Mouse (Mus musculus) MEL (cell line): ENCODE data around the gene Col13a1. TPM values are rescaled to one million over a fixed set of nuclear protein-coding genes. Genes with fewer than 3 reads are reported as not detected.

Experiments
- DNase-seq: peaks from one replicate; pipeline ENCODE4 v3.0.0; 2011; ENCODE audit warnings: low read depth, low spot score
- H3K27ac ChIP-seq: 2 replicates; pipeline ENCODE4 v1.5.1; 2012; ENCODE audit warnings: low read depth, mild to moderate bottlenecking, control low read depth, low read length, moderate library complexity; ENCODE audit not compliant: control insufficient read depth
- H3K27me3 ChIP-seq, 2 experiments: fragments of 150-350 bp in 1 of 2; sonication (generic) in 1 of 2; 2 replicates each; pipeline ENCODE4 v1.6.1; 2012; ENCODE audit warnings: low read length in 2 of 2, mild to moderate bottlenecking in 2 of 2, improper control_type of control experiment in 1 of 2, moderate library complexity in 1 of 2; ENCODE audit not compliant: insufficient read depth in 2 of 2, control insufficient read depth in 1 of 2
- H3K36me3 ChIP-seq, 2 experiments: 2 replicates each; pipeline ENCODE4 v1.6.1; 2012 to 2014; ENCODE audit warnings: low read length in 2 of 2, improper control_type of control experiment in 1 of 2, inconsistent platforms in 1 of 2, mild to moderate bottlenecking in 1 of 2; ENCODE audit not compliant: insufficient read depth in 2 of 2, control insufficient read depth in 1 of 2
- H3K4me1 ChIP-seq, 2 experiments: fragments of 150-350 bp in 1 of 2; sonication (generic) in 1 of 2; 2 replicates each; pipeline ENCODE4 v1.6.1; 2012; ENCODE audit warnings: low read length in 2 of 2, improper control_type of control experiment in 1 of 2, mild to moderate bottlenecking in 1 of 2; ENCODE audit not compliant: insufficient read depth in 2 of 2, control insufficient read depth in 1 of 2
- H3K4me3 ChIP-seq, 2 experiments: fragments of 150-350 bp in 1 of 2; sonication (generic) in 1 of 2; 2 replicates each; pipeline ENCODE4 v1.5.1; 2012; ENCODE audit warnings: low read depth in 2 of 2, low read length in 2 of 2, mild to moderate bottlenecking in 2 of 2, moderate library complexity in 2 of 2, control low read depth in 1 of 2, improper control_type of control experiment in 1 of 2; ENCODE audit not compliant: control insufficient read depth in 1 of 2, insufficient read depth in 1 of 2
- H3K79me2 ChIP-seq: 2 replicates; pipeline ENCODE4 v1.6.1; 2012; ENCODE audit warnings: mild to moderate bottlenecking, low read length, moderate library complexity; ENCODE audit not compliant: control insufficient read depth, poor library complexity, insufficient read depth
- H3K9ac ChIP-seq: 2 replicates; pipeline ENCODE4 v1.6.1; 2012; ENCODE audit warnings: low read depth, mild to moderate bottlenecking, control low read depth, low read length, moderate library complexity; ENCODE audit not compliant: control insufficient read depth, poor library complexity, severe bottlenecking
- H3K9me3 ChIP-seq: fragments of 150-350 bp; sonication (generic); replicated peaks from 2 replicates; pipeline ENCODE4 v1.6.1; 2012; ENCODE audit warnings: mild to moderate bottlenecking, low read length, improper control_type of control experiment, moderate library complexity; ENCODE audit not compliant: insufficient read depth
- CHD1 ChIP-seq: IDR thresholded peaks from 2 replicates; pipeline ENCODE4 v1.6.1; 2012; ENCODE audit warnings: low read depth, mild to moderate bottlenecking, inconsistent platforms, low read length, improper control_type of control experiment
- CHD2 ChIP-seq: IDR thresholded peaks from 2 replicates; pipeline ENCODE4 v1.6.1; 2011; ENCODE audit warnings: low read length, improper control_type of control experiment
- CTCF ChIP-seq, 3 experiments: IDR thresholded peaks in 2 of 3; conservative IDR thresholded peaks in 1 of 3; 2 replicates each; pipeline ENCODE4 v1.5.1; 2011 to 2012; ENCODE audit warnings: low read length in 3 of 3, low read depth in 2 of 3, mild to moderate bottlenecking in 2 of 3, improper control_type of control experiment in 1 of 3, inconsistent platforms in 1 of 3, mixed read lengths in 1 of 3, moderate library complexity in 1 of 3; ENCODE audit not compliant: control insufficient read depth in 1 of 3, insufficient read depth in 1 of 3, poor library complexity in 1 of 3, severe bottlenecking in 1 of 3
- ELF1 ChIP-seq: IDR thresholded peaks from 2 replicates; pipeline ENCODE4 v1.6.1; 2014; ENCODE audit warnings: low read depth, mild to moderate bottlenecking, inconsistent platforms, low read length, improper control_type of control experiment, moderate library complexity
- EP300 ChIP-seq, 2 experiments: IDR thresholded peaks; 2 replicates each; pipeline ENCODE4 v1.6.1; 2011; ENCODE audit warnings: improper control_type of control experiment in 2 of 2, low read length in 2 of 2, low read depth in 1 of 2, mild to moderate bottlenecking in 1 of 2
- ETS1 ChIP-seq: IDR thresholded peaks from 2 replicates; pipeline ENCODE4 v1.6.1; 2012; ENCODE audit warnings: low read depth, mild to moderate bottlenecking, inconsistent platforms, low read length, improper control_type of control experiment, moderate library complexity
- HCFC1 ChIP-seq: IDR thresholded peaks from 2 replicates; pipeline ENCODE4 v1.6.1; 2012; ENCODE audit warnings: low read depth, mild to moderate bottlenecking, inconsistent platforms, low read length, improper control_type of control experiment, moderate library complexity
- MAFK ChIP-seq: IDR thresholded peaks from 2 replicates; pipeline ENCODE4 v1.6.1; 2011; ENCODE audit warnings: low read depth, mild to moderate bottlenecking, low read length, improper control_type of control experiment, borderline replicate concordance
- MAX ChIP-seq: IDR thresholded peaks from 2 replicates; pipeline ENCODE4 v1.6.1; 2011; ENCODE audit warnings: low read length, improper control_type of control experiment
- MAZ ChIP-seq: IDR thresholded peaks from 2 replicates; pipeline ENCODE4 v1.6.1; 2012; ENCODE audit warnings: low read depth, mild to moderate bottlenecking, inconsistent platforms, low read length, improper control_type of control experiment
- MXI1 ChIP-seq: IDR thresholded peaks from 2 replicates; pipeline ENCODE4 v1.6.1; 2011; ENCODE audit warnings: mild to moderate bottlenecking, low read depth, low read length, improper control_type of control experiment
- MYB ChIP-seq: IDR thresholded peaks from 2 replicates; pipeline ENCODE4 v1.6.1; 2011; ENCODE audit warnings: mild to moderate bottlenecking, low read depth, low read length, improper control_type of control experiment
- MYC ChIP-seq: IDR thresholded peaks from 2 replicates; pipeline ENCODE4 v1.6.1; 2011; ENCODE audit warnings: low read depth, mild to moderate bottlenecking, low read length, improper control_type of control experiment, moderate library complexity
- NELFE ChIP-seq: IDR thresholded peaks from 2 replicates; pipeline ENCODE4 v1.6.1; 2011; ENCODE audit warnings: low read depth, low read length, improper control_type of control experiment
- NRF1 ChIP-seq: IDR thresholded peaks from 2 replicates; pipeline ENCODE4 v1.6.1; 2014; ENCODE audit warnings: low read depth, mild to moderate bottlenecking, inconsistent platforms, low read length, improper control_type of control experiment, moderate library complexity; ENCODE audit not compliant: poor library complexity, insufficient read depth, severe bottlenecking
- POLR2A ChIP-seq, 2 experiments: IDR thresholded peaks; 2 replicates each; pipeline ENCODE4 v1.6.1; 2011 to 2012; ENCODE audit warnings: low read length in 2 of 2, mild to moderate bottlenecking in 2 of 2, control low read depth in 1 of 2, improper control_type of control experiment in 1 of 2, low read depth in 1 of 2, moderate library complexity in 1 of 2; ENCODE audit not compliant: control insufficient read depth in 1 of 2, insufficient read depth in 1 of 2, poor library complexity in 1 of 2
- POLR2AphosphoS5 ChIP-seq: IDR thresholded peaks from 2 replicates; pipeline ENCODE4 v1.6.1; 2012; ENCODE audit warnings: low read depth, borderline replicate concordance, mild to moderate bottlenecking, inconsistent platforms, low read length, moderate library complexity, mixed read lengths
- RAD21 ChIP-seq: IDR thresholded peaks from 2 replicates; pipeline ENCODE4 v1.6.1; 2011; ENCODE audit warnings: mild to moderate bottlenecking, low read depth, low read length, improper control_type of control experiment
- RCOR1 ChIP-seq: IDR thresholded peaks from 2 replicates; pipeline ENCODE4 v1.6.1; 2012; ENCODE audit warnings: low read depth, mild to moderate bottlenecking, inconsistent platforms, low read length, improper control_type of control experiment
- SMC3 ChIP-seq: IDR thresholded peaks from 2 replicates; pipeline ENCODE4 v1.6.1; 2011; ENCODE audit warnings: low read depth, low read length, improper control_type of control experiment
- TAL1 ChIP-seq: IDR thresholded peaks from 2 replicates; pipeline ENCODE4 v1.6.1; 2012; ENCODE audit warnings: mild to moderate bottlenecking, inconsistent platforms, low read length, moderate library complexity, mixed read lengths
- TBP ChIP-seq: IDR thresholded peaks from 2 replicates; pipeline ENCODE4 v1.8.0; 2011; ENCODE audit warnings: low read depth, low read length, improper control_type of control experiment
- TCF12 ChIP-seq: IDR thresholded peaks from 2 replicates; pipeline ENCODE4 v1.6.1; 2014; ENCODE audit warnings: low read depth, mild to moderate bottlenecking, inconsistent platforms, low read length, improper control_type of control experiment, moderate library complexity
- USF1 ChIP-seq: IDR thresholded peaks from 2 replicates; pipeline ENCODE4 v1.6.1; 2014; ENCODE audit warnings: low read depth, mild to moderate bottlenecking, inconsistent platforms, low read length, improper control_type of control experiment, moderate library complexity
- USF2 ChIP-seq, 2 experiments: IDR thresholded peaks; 2 replicates each; pipeline ENCODE4 v1.6.1; 2011 to 2012; ENCODE audit warnings: improper control_type of control experiment in 2 of 2, low read length in 2 of 2, borderline replicate concordance in 1 of 2, inconsistent platforms in 1 of 2, low read depth in 1 of 2, mild to moderate bottlenecking in 1 of 2; ENCODE audit not compliant: insufficient read depth in 1 of 2
- ZC3H11A ChIP-seq: IDR thresholded peaks from 2 replicates; pipeline ENCODE4 v1.6.1; 2012; ENCODE audit warnings: low read depth, mild to moderate bottlenecking, inconsistent platforms, low read length, improper control_type of control experiment
- ZKSCAN1 ChIP-seq: IDR thresholded peaks from 2 replicates; pipeline ENCODE4 v1.6.1; 2012; ENCODE audit warnings: low read depth, mild to moderate bottlenecking, inconsistent platforms, low read length, improper control_type of control experiment, moderate library complexity
- ZMIZ1 ChIP-seq: IDR thresholded peaks from 2 replicates; pipeline ENCODE4 v1.6.1; 2012; ENCODE audit warnings: low read depth, mild to moderate bottlenecking, inconsistent platforms, low read length, improper control_type of control experiment, moderate library complexity
- ZNF384 ChIP-seq: IDR thresholded peaks from 2 replicates; pipeline ENCODE4 v1.6.1; 2012; ENCODE audit warnings: low read depth, mild to moderate bottlenecking, inconsistent platforms, low read length, improper control_type of control experiment
- polyA plus RNA-seq, 2 experiments: library from polyadenylated mRNA; stranded (reverse) in 1 of 2; unstranded in 1 of 2; fragments of >175 nt in 1 of 2; fragments of >200 nt in 1 of 2; gene quantifications; 2 replicates each; pipeline versions ENCODE4 v1.2.1 to v1.2.4; 2012; ENCODE audit warnings: low replicate concordance in 2 of 2, low read depth in 1 of 2; ENCODE audit not compliant: insufficient read length in 2 of 2, insufficient read depth in 1 of 2, missing spikeins in 1 of 2
- total RNA-seq: library from RNA; depleted of rRNA; stranded (reverse); fragments of 300-350 nt; gene quantifications from 2 replicates; pipeline ENCODE4 v1.2.3, GENCODE M21; 2012; rRNA removed

Gene Col13a1
- total RNA-seq, result not detected in 2 replicates
- polyA plus RNA-seq, result not detected

GRCm38 (mm10) chr10:61978866-61979340 is at the start of gene Col13a1:
TSS of gene Col13a1 (minus strand) at chr10:61979108.
- H3K4me1 ChIP-seq, result no peaks in the 10 kb centered on the region
- no peak for DNase-seq
- no peaks in the 10 kb centered on the region for H3K79me2 ChIP-seq
- no peaks in the 10 kb centered on the region for H3K27me3 ChIP-seq
- no peak within 1 kb of the TSS for H3K27ac ChIP-seq
- no peak within 1 kb of the TSS for H3K4me3 ChIP-seq
- TF ChIP-seq TBP, result no peak
- TF ChIP-seq CTCF (IDR thresholded peaks at IDR 0.05 in 2 of 3, conservative IDR thresholded peaks at IDR 0.05 in 1 of 3; ENCODE audit: control insufficient read depth in 1 of 3, insufficient read depth in 1 of 3, low read depth in 2 of 3, low read length in 3 of 3, poor library complexity in 1 of 3, severe bottlenecking in 1 of 3), result no peak
- no peak for TF ChIP-seq POLR2A (IDR thresholded peaks at IDR 0.05; ENCODE audit: control insufficient read depth in 1 of 2, insufficient read depth in 1 of 2, low read depth in 1 of 2, low read length in 2 of 2, poor library complexity in 1 of 2)
- TF ChIP-seq SMC3, result no peak
- TF ChIP-seq ZMIZ1, result no peak
- TF ChIP-seq HCFC1, result no peak
- TF ChIP-seq ZC3H11A, result no peak
- TF ChIP-seq RCOR1, result no peak
- TF ChIP-seq MAFK, result no peak
- no peak for TF ChIP-seq CHD1
- TF ChIP-seq EP300 (IDR thresholded peaks at IDR 0.05; ENCODE audit: low read depth in 1 of 2, low read length in 2 of 2), result no peak
- TF ChIP-seq NELFE, result no peak
- TF ChIP-seq RAD21, result no peak
- TF ChIP-seq ETS1, result no peak
- TF ChIP-seq CHD2, result no peak
- TF ChIP-seq NRF1, result no peak
- no peak for TF ChIP-seq ZNF384
- no peak for TF ChIP-seq TCF12
- H3K9ac ChIP-seq, result no peak within 1 kb of the TSS
- H3K9me3 ChIP-seq, result no peaks in the 10 kb centered on the region
- no peaks in the 10 kb centered on the region for H3K36me3 ChIP-seq

GRCm38 (mm10) chr10:62027699-62028098 is 48.8 kb upstream of the Col13a1 start:
- no peak overlapping the region for H3K4me3 ChIP-seq
- no peak overlapping the region for H3K9ac ChIP-seq
- H3K4me1 ChIP-seq, result no peaks in the 10 kb centered on the region
- H3K9me3 ChIP-seq, result no peaks in the 10 kb centered on the region
- H3K36me3 ChIP-seq, result no peaks in the 10 kb centered on the region
- no peak overlapping the region for H3K27ac ChIP-seq
- H3K79me2 ChIP-seq, result no peaks in the 10 kb centered on the region
- DNase-seq, result no peak
- TF ChIP-seq USF1 (no peak), ZNF384 (no peak), HCFC1 (no peak), NELFE (no peak), USF2 (IDR thresholded peaks at IDR 0.05; ENCODE audit: borderline replicate concordance in 1 of 2, insufficient read depth in 1 of 2, low read depth in 1 of 2, low read length in 2 of 2) (no peak), ZMIZ1 (no peak), POLR2A (IDR thresholded peaks at IDR 0.05; ENCODE audit: control insufficient read depth in 1 of 2, insufficient read depth in 1 of 2, low read depth in 1 of 2, low read length in 2 of 2, poor library complexity in 1 of 2) (no peak), MXI1 (no peak), MAX (no peak), MYB (no peak), POLR2AphosphoS5 (no peak), ELF1 (no peak), MYC (no peak), TAL1 (no peak), MAZ (no peak), CHD2 (no peak), ETS1 (no peak), ZKSCAN1 (no peak)
- no peaks in the 10 kb centered on the region for H3K27me3 ChIP-seq
